Mouse (Mus musculus) adrenal gland, adult 10 weeks (tissue): Measurements from ENCODE around the gene 6030468B19Rik. TPM values are rescaled to one million over a fixed set of nuclear protein-coding genes. Genes with fewer than 3 reads are reported as not detected.

ENCODE experiments used
- polyA plus RNA-seq: library from polyadenylated mRNA; stranded (reverse); fragments of 350-450 nt; fragmentation: Illumina TruSeq; extraction: RNeasy Lipid Tissue Mini Kit (QIAGEN cat#74804); gene quantifications from one replicate; pipeline ENCODE4 v1.2.3, GENCODE M21; 2014; ENCODE audit warnings: low read depth, low replicate concordance

Gene 6030468B19Rik
- polyA plus RNA-seq: not detected

DNA sequence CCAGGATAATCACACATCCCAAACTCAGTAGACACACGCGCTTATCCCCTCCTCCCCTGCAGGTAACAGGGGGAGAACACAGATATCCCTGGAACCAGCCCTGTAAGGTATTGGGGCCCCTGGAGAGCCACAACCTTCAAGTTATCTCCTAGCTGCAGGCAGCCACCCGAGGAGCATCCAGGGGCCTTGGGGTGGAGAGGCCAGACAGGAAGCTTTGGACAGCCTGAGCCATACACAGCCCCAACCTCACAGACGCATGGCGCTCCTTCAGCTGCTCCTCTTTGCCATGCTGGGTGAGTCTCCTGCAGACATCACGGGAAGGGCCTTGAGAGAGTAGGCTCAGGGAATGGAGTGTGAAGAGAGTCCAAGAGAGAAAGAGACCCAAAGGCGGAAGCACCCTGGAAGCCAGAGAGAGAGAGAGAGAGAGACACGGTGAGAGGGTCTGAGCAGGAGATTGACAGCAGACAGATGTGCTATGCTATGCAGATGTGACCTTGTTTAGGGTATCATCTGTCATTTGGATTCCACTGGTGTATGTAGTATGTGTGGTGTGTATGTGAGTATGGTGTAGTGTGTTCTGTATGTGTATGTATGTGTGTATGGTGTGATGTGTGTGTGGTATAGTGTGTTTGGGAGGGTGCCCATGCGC lies at the start of gene 6030468B19Rik:
TSS of gene 6030468B19Rik (plus strand) at position 150 of the 649 bp plus-strand sequence.

DNA sequence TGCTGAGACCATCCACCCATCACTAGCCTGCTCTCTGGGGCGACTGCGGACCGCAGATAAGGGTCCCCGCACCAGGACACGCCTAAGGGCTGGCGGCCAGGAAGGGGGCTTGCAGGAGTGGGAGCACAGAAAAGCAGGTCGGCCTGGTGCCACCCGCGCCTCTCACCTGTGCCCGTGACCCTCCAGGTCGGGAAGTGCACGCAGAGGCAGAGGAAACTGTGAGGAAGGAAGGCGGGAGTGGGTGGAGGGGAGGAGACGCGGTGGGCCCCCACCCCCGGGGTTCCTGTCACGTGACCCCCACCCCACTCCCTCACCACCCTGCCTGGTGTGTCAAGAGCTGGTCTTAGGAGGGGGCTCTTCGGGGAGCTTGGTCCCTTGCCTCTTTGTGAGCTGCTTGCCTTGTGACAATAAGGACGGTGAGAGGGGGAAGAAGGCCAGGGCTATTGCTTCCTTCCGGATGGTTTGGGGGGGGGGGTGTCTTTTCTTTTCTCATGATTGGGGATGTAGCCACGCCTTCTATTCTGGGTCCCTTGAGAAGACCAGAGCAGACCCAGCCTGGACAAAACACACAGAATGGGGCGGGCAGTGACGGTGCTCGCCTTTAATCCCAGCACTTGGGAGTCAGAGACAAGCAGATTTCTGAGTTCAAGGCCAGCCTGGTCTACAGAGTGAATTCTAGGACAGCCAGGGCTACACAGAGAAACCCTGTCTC lies 15.3 kb upstream of the 6030468B19Rik start, which contains the start of the genes Tmc8 and Tmc6:
TSS of gene Tmc8 (plus strand) at position 84 of the 712 bp plus-strand sequence.
TSS of gene Tmc6 (minus strand) at position 206 of the 712 bp plus-strand sequence.

DNA sequence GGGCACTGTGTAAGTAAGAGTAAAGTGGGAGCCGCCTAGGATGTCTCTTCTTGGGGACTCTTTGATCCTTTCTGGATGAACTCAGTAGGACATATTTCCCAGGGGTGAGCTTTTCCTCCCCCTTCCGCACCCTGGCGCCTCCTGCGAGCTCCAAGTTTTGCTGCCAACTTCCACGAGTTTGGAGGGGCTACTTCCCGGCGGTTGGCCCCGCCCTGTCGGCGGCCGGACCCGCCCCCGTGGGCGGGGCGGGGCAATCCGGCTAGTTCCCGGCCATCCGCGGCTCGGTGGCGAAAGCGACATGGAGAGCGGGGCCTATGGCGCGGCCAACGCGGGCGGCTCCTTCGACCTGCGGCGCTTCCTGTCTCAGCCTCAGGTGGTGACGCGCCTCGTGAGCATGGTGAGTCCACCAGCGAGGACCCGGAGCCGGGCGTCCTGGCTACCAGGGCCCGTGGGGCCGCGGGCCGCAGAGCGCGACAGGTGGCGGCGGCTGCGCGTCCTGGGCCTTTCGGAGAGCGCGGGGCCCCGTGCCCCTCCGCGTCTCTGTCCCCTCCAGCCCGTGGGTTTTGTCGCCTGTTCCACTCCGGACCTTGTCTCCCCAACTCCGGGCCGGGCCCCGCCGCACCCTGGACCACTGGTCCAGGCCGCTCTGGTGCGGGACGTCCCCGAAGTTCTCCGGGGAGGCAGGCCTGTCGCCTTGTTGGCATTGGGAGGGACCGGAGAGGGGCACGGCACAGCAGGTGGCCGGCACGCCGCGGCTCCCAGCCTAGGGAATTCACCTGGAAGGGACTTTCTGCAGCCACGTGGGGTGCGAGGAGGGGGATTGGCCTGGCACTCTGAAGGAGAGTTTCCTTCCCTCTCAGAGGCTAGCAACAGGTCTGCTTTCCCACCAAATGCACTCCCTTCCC lies 12.2 kb downstream of the 6030468B19Rik start, which contains the start of the genes Gm20708 and Syngr2:
TSS of gene Gm20708 (plus strand) at position 262 of the 905 bp plus-strand sequence.
TSS of gene Syngr2 (plus strand) at position 262 of the 905 bp plus-strand sequence.

DNA sequence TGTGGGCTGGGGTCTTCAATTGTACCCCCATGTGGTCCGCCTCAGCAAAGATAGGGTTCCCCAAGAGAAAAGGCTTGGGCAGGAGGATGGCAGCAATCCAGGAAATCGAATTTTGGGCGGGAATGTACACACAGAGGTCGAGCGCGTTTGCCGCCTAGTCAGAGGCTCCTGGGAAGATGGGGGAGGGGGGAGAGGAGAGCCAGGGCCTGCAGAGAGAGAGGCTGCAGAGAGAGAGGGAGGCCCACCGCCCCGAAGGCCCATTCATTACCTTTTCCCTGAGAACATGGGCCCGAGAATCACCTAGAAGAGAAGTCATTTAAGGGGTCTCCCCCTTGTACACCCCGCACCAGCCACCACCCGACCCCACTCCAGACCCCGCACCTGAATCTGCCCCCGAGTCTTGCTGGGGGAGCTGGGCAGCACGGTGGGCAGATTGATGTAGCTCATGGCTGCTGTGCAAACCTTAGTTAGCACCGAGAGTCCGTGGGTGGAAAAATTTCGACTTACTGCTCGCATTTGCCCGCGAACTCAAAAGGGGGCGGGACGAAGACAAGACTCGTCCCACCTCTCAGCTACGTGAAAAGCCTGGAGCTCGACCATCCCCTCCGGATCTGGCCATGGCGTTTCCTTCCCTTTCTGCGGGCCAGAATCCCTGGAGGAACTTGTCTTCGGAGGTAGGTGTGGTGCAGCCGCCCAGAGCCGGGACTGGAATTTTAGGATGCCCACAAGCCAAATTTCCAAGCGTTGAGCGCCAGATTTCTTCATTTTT lies 28.1 kb downstream of the 6030468B19Rik start, which contains the start of the genes Afmid and Tk1:
TSS of gene Afmid (plus strand) at position 592 of the 769 bp plus-strand sequence.
TSS of gene Tk1 (minus strand) at position 760 of the 769 bp plus-strand sequence.

DNA sequence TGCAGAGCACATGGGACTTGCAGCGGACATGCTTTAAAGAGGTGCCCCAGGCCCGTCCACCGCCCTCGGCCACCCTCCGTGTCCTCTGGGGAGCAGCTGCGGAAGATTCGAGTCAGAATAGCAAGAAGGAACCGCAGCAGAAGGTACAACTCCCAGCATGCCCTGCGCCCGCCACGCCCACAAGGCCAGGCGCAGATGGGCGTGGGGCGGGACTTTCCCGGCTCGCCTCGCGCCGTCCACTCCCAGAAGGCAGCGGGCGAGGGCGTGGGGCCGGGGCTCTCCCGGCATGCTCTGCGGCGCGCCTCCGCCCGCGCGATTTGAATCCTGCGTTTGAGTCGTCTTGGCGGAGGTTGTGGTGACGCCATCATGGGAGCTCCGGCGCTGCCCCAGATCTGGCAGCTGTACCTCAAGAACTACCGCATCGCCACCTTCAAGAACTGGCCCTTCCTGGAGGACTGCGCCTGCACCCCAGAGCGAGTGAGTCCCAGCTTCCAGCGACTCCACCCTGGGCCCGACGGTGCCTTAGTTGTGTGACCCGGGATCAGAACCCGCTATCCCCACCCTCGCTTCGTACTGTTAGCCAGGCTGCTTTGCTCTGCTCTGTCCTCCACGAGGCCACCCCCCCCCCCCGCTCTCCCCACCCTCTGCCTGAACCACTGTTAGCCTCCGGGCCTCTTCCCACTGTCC lies 51.7 kb downstream of the 6030468B19Rik start, which contains the start of gene Birc5:
TSS of gene Birc5 (plus strand) at position 267 of the 687 bp plus-strand sequence.

Other genes with a start within 250 kb of the 6030468B19Rik start
- gene Tnrc6c, start 143.4 kb upstream of the 6030468B19Rik start, polyA plus RNA-seq: 9.9 TPM
- 0.35 TPM for gene Tmc8, start 15.6 kb upstream of the 6030468B19Rik start, polyA plus RNA-seq
- 0.70 TPM for gene Tmc6, start 15.5 kb upstream of the 6030468B19Rik start, polyA plus RNA-seq
- 2.5 TPM for gene Gm20708, start 12.0 kb downstream of the 6030468B19Rik start, polyA plus RNA-seq
- gene Syngr2, start 12.0 kb downstream of the 6030468B19Rik start, polyA plus RNA-seq: 7.9 TPM
- 0.64 TPM for gene Afmid, start 28.3 kb downstream of the 6030468B19Rik start, polyA plus RNA-seq
- gene Tk1, start 28.4 kb downstream of the 6030468B19Rik start, polyA plus RNA-seq: not detected
- gene Birc5, start 51.6 kb downstream of the 6030468B19Rik start, polyA plus RNA-seq: 3.5 TPM
- not detected for gene Tmem235, start 63.1 kb downstream of the 6030468B19Rik start, polyA plus RNA-seq
- gene Tha1, start 75.8 kb downstream of the 6030468B19Rik start, polyA plus RNA-seq: not detected
- gene Socs3, start 172.4 kb downstream of the 6030468B19Rik start, polyA plus RNA-seq: 0.87 TPM
- 8.0 TPM for gene Pgs1, start 188.6 kb downstream of the 6030468B19Rik start, polyA plus RNA-seq